21 mouse cellular contexts compared by ENCODE assay signal in genomic region chr9:27661431-27662300, GRCm38 (mm10).
DNase-seq lines count a peak whose midpoint lies in the region; ATAC-seq and TF ChIP-seq lines count a peak whose summit lies in the region.
"Had no signal": no experiment of that assay in that cellular context is flagged by ENCODE, and none has a peak within 500 bp of the region (broad histone marks: within the 10 kb centered on the region; RNA-seq: fewer than 3 reads in every experiment).

No protein-coding gene starts in this region.

- H3K36me3 ChIP-seq in MEL (ENCODE audit: control insufficient read depth in 1 of 2, insufficient read depth in 2 of 2, low read length in 2 of 2), result peaks cover 0 to 42% of the 10 kb centered on the region in 2 experiments; a peak in 2 of 4 replicates
- no peaks in the 10 kb centered on the region for H3K36me3 ChIP-seq in heart, embryonic 11.5 days (ENCODE audit: control insufficient read depth, insufficient read depth, low read length)
- H3K36me3 ChIP-seq: G1E had no signal

- no peaks in the 10 kb centered on the region for H3K79me2 ChIP-seq in MEL (ENCODE audit: control insufficient read depth, insufficient read depth, low read length, poor library complexity)

- no peak overlapping the region for H3K9ac ChIP-seq in MEL (ENCODE audit: control insufficient read depth, low read depth, low read length, poor library complexity, severe bottlenecking)
- no peak overlapping the region for H3K9ac ChIP-seq in heart, embryonic 11.5 days (ENCODE audit: low read depth, low read length)

- no peak for TF ChIP-seq POLR2A in MEL (IDR thresholded peaks at IDR 0.05; ENCODE audit: control insufficient read depth in 1 of 2, insufficient read depth in 1 of 2, low read depth in 1 of 2, low read length in 2 of 2, poor library complexity in 1 of 2)

- ATAC-seq in heart, embryonic 11.5 days (replicated peaks; ENCODE audit: insufficient number of reproducible peaks, low FRiP score, low TSS enrichment), result no peak
- ATAC-seq: activated CD4-positive, CD25-positive, alpha-beta regulatory T cell, adult 4 months; CD4-positive, CD25-positive, alpha-beta regulatory T cell, adult 4 months; Patski had no signal

- no peaks in the 10 kb centered on the region for H3K9me3 ChIP-seq in MEL (replicated peaks; ENCODE audit: insufficient read depth, low read length)
- no peaks in the 10 kb centered on the region for H3K9me3 ChIP-seq in heart, embryonic 11.5 days (replicated peaks; ENCODE audit: control insufficient read depth, low read length)
- H3K9me3 ChIP-seq: G1E had no signal

- peak; percentile 78 to 85 for TF ChIP-seq EP300 in MEL (IDR thresholded peaks at IDR 0.05; ENCODE audit: low read depth in 1 of 2, low read length in 2 of 2)

- H3K4me3 ChIP-seq in MEL (ENCODE audit: control insufficient read depth in 1 of 2, insufficient read depth in 1 of 2, low read depth in 2 of 2, low read length in 2 of 2), result no peak overlapping the region
- H3K4me3 ChIP-seq in heart, embryonic 11.5 days (ENCODE audit: low read depth, low read length), result no peak overlapping the region

- no peak for TF ChIP-seq CTCF in MEL (IDR thresholded peaks at IDR 0.05 in 2 of 3, conservative IDR thresholded peaks at IDR 0.05 in 1 of 3; ENCODE audit: control insufficient read depth in 1 of 3, insufficient read depth in 1 of 3, low read depth in 2 of 3, low read length in 3 of 3, poor library complexity in 1 of 3, severe bottlenecking in 1 of 3)

- no peak overlapping the region for H3K4me2 ChIP-seq in heart, embryonic 11.5 days

- peaks cover 17 to 27% of the 10 kb centered on the region in 2 experiments for H3K4me1 ChIP-seq in MEL (ENCODE audit: control insufficient read depth in 1 of 2, insufficient read depth in 2 of 2, low read length in 2 of 2)
- peaks cover 4% of the 10 kb centered on the region; the same call in 1 of the 2 replicates for H3K4me1 ChIP-seq in heart, embryonic 11.5 days (ENCODE audit: control insufficient read depth, insufficient read depth, low read length)

- no peak for TF ChIP-seq RAD21 in MEL (IDR thresholded peaks at IDR 0.05; ENCODE audit: low read depth, low read length)

- WGBS in heart, embryonic 11.5 days (ENCODE audit: insufficient replicate concordance), result 72% methylated on average over 1 of the region's 1 CpGs

- no peaks in the 10 kb centered on the region for H3K27me3 ChIP-seq in MEL (ENCODE audit: control insufficient read depth in 1 of 2, insufficient read depth in 2 of 2, low read length in 2 of 2)
- no peaks in the 10 kb centered on the region for H3K27me3 ChIP-seq in heart, embryonic 11.5 days (ENCODE audit: control insufficient read depth, insufficient read depth, low read length)
- H3K27me3 ChIP-seq: CH12.LX had no signal

- peak; percentile 68 for DNase-seq in MEL (ENCODE audit: low read depth, low spot score)
- DNase-seq in MEL-GATA-1-ER (ENCODE audit: extremely low read depth, low read depth), result peak; percentile 77
- no peak for DNase-seq in layer of hippocampus, postnatal 25 days (ENCODE audit: extremely low spot score in 1 of 2, low spot score in 1 of 2)
- DNase-seq: adrenal gland, adult 2 months; adrenal gland, adult 8-10 months; adrenal gland, postnatal 10 days; adrenal gland, postnatal 14 days; adrenal gland, postnatal 25 days; adrenal gland, postnatal 36 days; B cell, adult 2 months; cerebellum, adult 11 months; cerebellum, adult 11-12 months; cerebellum, adult 18-20 months; cerebellum, adult 2 months; cerebellum, adult 8-10 months had no signal

- peak overlapping the region; percentile 52; the same call in 1 of the 2 replicates for H3K27ac ChIP-seq in MEL (ENCODE audit: control insufficient read depth, low read depth, low read length)
- H3K27ac ChIP-seq in heart, embryonic 11.5 days (ENCODE audit: low read depth, low read length), result no peak overlapping the region

TF ChIP-seq in MEL, 35 proteins besides CTCF, POLR2A, EP300 and RAD21:
- TF ChIP-seq JUND (IDR thresholded peaks at IDR 0.05; ENCODE audit: low read depth, low read length) (no peak), GATA1 (IDR thresholded peaks at IDR 0.05; ENCODE audit: low read depth, low read length) (peak; percentile 67), MAX (IDR thresholded peaks at IDR 0.05; ENCODE audit: low read length) (no peak), TCF12 (IDR thresholded peaks at IDR 0.05; ENCODE audit: low read depth, low read length) (peak; percentile 74), ZNF384 (IDR thresholded peaks at IDR 0.05; ENCODE audit: low read depth, low read length) (peak; percentile 94), SIN3A (IDR thresholded peaks at IDR 0.05; ENCODE audit: low read length) (no peak), ETS1 (IDR thresholded peaks at IDR 0.05; ENCODE audit: low read depth, low read length) (peak; percentile 53; the same call in 1 of the 2 replicates)

Comparison
In these comparisons a context has a peak if more than half of its experiments do, and no peak if none do; other contexts are left out.
1. DNase-seq: peak in MEL (single experiment) and MEL-GATA-1-ER (single experiment); none in layer of hippocampus, postnatal 25 days (0 of 2).